Comparison of ENCODE assay signal across 9 mouse cellular contexts in the genomic region with DNA sequence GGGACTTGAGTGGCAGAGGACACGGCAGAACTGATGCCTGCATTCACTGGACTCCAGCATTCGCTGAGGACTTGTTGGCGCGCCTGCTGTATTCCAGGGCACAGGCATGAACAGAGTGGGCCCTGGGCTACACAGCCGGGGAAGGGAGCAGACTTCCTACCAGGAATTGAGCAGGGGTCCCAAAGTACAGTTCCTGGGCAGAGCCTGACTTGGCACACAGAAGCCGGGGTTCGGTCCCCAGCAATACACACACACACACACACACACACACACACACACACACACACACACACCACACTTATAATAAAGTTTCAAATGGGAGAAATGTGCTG. TPM values are rescaled to one million over a fixed set of nuclear protein-coding genes. Genes with fewer than 3 reads are reported as not detected.
DNase-seq lines count a peak whose midpoint lies in the region; ATAC-seq lines count a peak whose summit lies in the region.
"Had no signal": no experiment of that assay in that cellular context is flagged by ENCODE, and none has a peak within 500 bp of the region (broad histone marks: within the 10 kb centered on the region; RNA-seq: fewer than 3 reads in every experiment).

No protein-coding gene starts in this region.

- ATAC-seq in heart, embryonic 11.5 days (replicated peaks; ENCODE audit: insufficient number of reproducible peaks, low FRiP score, low TSS enrichment): no peak; the same call in 1 of the 2 replicates
- peak; percentile 38 for ATAC-seq in CD4-positive, CD25-positive, alpha-beta regulatory T cell, adult 4 months
- ATAC-seq in forebrain, embryonic 13.5 days: no peak
- ATAC-seq in liver, embryonic 13.5 days (ENCODE audit: low read depth): no peak

- no peaks in the 10 kb centered on the region for H3K36me3 ChIP-seq in heart, embryonic 11.5 days (ENCODE audit: control insufficient read depth, insufficient read depth, low read length)
- H3K36me3 ChIP-seq in forebrain, embryonic 13.5 days (ENCODE audit: poor library complexity, severe bottlenecking): no peaks in the 10 kb centered on the region
- no peaks in the 10 kb centered on the region for H3K36me3 ChIP-seq in liver, embryonic 13.5 days

- 7% methylated on average over 7 of the region's 7 CpGs for WGBS in heart, embryonic 11.5 days (ENCODE audit: insufficient replicate concordance)
- 6% methylated on average over 7 of the region's 7 CpGs for WGBS in forebrain, embryonic 13.5 days
- WGBS in liver, embryonic 13.5 days (ENCODE audit: insufficient replicate concordance): 8% methylated on average over 7 of the region's 7 CpGs

- peak overlapping the region; percentile 77 for H3K4me3 ChIP-seq in heart, embryonic 11.5 days (ENCODE audit: low read depth, low read length)
- peak overlapping the region; percentile 63 for H3K4me3 ChIP-seq in forebrain, embryonic 13.5 days
- peak overlapping the region; percentile 68 for H3K4me3 ChIP-seq in liver, embryonic 13.5 days (replicated peaks)

- peaks cover 4% of the 10 kb centered on the region; the same call in 1 of the 2 replicates for H3K4me1 ChIP-seq in heart, embryonic 11.5 days (ENCODE audit: control insufficient read depth, insufficient read depth, low read length)
- H3K4me1 ChIP-seq in forebrain, embryonic 13.5 days: peaks cover 17% of the 10 kb centered on the region
- H3K4me1 ChIP-seq in liver, embryonic 13.5 days (replicated peaks): peaks cover 57% of the 10 kb centered on the region

- no peaks in the 10 kb centered on the region for H3K9me3 ChIP-seq in heart, embryonic 11.5 days (replicated peaks; ENCODE audit: control insufficient read depth, low read length)
- H3K9me3 ChIP-seq in forebrain, embryonic 13.5 days (replicated peaks): no peaks in the 10 kb centered on the region
- H3K9me3 ChIP-seq in liver, embryonic 13.5 days (replicated peaks): no peaks in the 10 kb centered on the region

- no peak for DNase-seq in heart, postnatal 10 days
- no peak for DNase-seq in liver, embryonic 13.5 days
- DNase-seq in left cerebral cortex, postnatal 4 days: no peak
- DNase-seq in adrenal gland, postnatal 36 days: no peak
- no peak for DNase-seq in MN1 (ENCODE audit: low spot score)

- intact Hi-C loops in heart, postnatal 10 days (cut with DNase I): loop anchor here (2.0 kb wide), 1 partner anchor 31 kb away; no protein-coding TSS in a partner anchor
- intact Hi-C loops in left cerebral cortex, postnatal 4 days (cut with DNase I): no loop called here

- H3K27ac ChIP-seq in heart, embryonic 11.5 days (ENCODE audit: low read depth, low read length): peak overlapping the region; percentile 81
- peak overlapping the region; percentile 87 for H3K27ac ChIP-seq in forebrain, embryonic 13.5 days
- H3K27ac ChIP-seq in liver, embryonic 13.5 days: peak overlapping the region; percentile 82

- H3K4me2 ChIP-seq in heart, embryonic 11.5 days: peak overlapping the region; percentile 96
- peak overlapping the region; percentile 83 for H3K4me2 ChIP-seq in forebrain, embryonic 13.5 days
- peak overlapping the region; percentile 93 for H3K4me2 ChIP-seq in liver, embryonic 13.5 days

- no peaks in the 10 kb centered on the region for H3K27me3 ChIP-seq in heart, embryonic 11.5 days (ENCODE audit: control insufficient read depth, insufficient read depth, low read length)
- H3K27me3 ChIP-seq in forebrain, embryonic 13.5 days: no peaks in the 10 kb centered on the region
- no peaks in the 10 kb centered on the region for H3K27me3 ChIP-seq in liver, embryonic 13.5 days

- H3K9ac ChIP-seq in heart, embryonic 11.5 days (ENCODE audit: low read depth, low read length): peak overlapping the region; percentile 74
- peak overlapping the region; percentile 78 for H3K9ac ChIP-seq in forebrain, embryonic 13.5 days
- peak overlapping the region; percentile 79 for H3K9ac ChIP-seq in liver, embryonic 13.5 days

RNA-seq across cellular contexts. Expression of gene Crtc1, which starts 0.4 kb away (rescaled TPM):
- polyA plus RNA-seq in heart, embryonic 11.5 days (2014; fragmentation: Nextera tagmentation; extraction: Ambion mirVana): 11.6 and 13.5 TPM in 2 replicates
- total RNA-seq in heart, postnatal 10 days (2021): 10 to 100 TPM; 11.0 to 15.6 TPM
- 1 to 10 TPM; 7.6 to 9.3 TPM for polyA plus RNA-seq in CD4-positive, CD25-positive, alpha-beta regulatory T cell, adult 4 months (2017; shearing (Covaris generic))
- polyA plus RNA-seq in forebrain, embryonic 13.5 days (2015; fragmentation: Nextera tagmentation; extraction: Ambion mirVana): 23.4 and 28.2 TPM in 2 replicates
- 3.9 and 4.9 TPM in 2 replicates for polyA plus RNA-seq in liver, embryonic 13.5 days (2015; fragmentation: Nextera tagmentation; extraction: Ambion mirVana)
- 100 to 1,000 TPM; 109 TPM for total RNA-seq in left cerebral cortex, postnatal 4 days (2021)
- total RNA-seq in adrenal gland, postnatal 36 days (2021): 10 to 100 TPM; 21.8 to 25.7 TPM

RNA-seq across cellular contexts. Expression of gene Klhl26, which starts 37.0 kb away (rescaled TPM):
- 9.2 and 10.1 TPM in 2 replicates for polyA plus RNA-seq in heart, embryonic 11.5 days (2014; fragmentation: Nextera tagmentation; extraction: Ambion mirVana)
- total RNA-seq in heart, postnatal 10 days (2021): 1 to 10 TPM; 8.4 to 8.9 TPM
- polyA plus RNA-seq in CD4-positive, CD25-positive, alpha-beta regulatory T cell, adult 4 months (2017; shearing (Covaris generic)): 10 to 100 TPM in 1 of 2 experiments, 1 to 10 TPM in 1; 7.2 to 20.1 TPM
- polyA plus RNA-seq in forebrain, embryonic 13.5 days (2015; fragmentation: Nextera tagmentation; extraction: Ambion mirVana): 15.3 and 16.4 TPM in 2 replicates
- polyA plus RNA-seq in liver, embryonic 13.5 days (2015; fragmentation: Nextera tagmentation; extraction: Ambion mirVana): 6.7 and 7.0 TPM in 2 replicates
- total RNA-seq in left cerebral cortex, postnatal 4 days (2021): 10 to 100 TPM; 26.3 to 28.7 TPM
- 10 to 100 TPM; 23.6 to 24.4 TPM for total RNA-seq in adrenal gland, postnatal 36 days (2021)

RNA-seq across cellular contexts. Expression of gene Tmem59l, which starts 47.3 kb away (rescaled TPM):
- polyA plus RNA-seq in heart, embryonic 11.5 days (2014; fragmentation: Nextera tagmentation; extraction: Ambion mirVana): 0.44 and 0.86 TPM in 2 replicates
- not detected for total RNA-seq in heart, postnatal 10 days (2021)
- not detected for polyA plus RNA-seq in CD4-positive, CD25-positive, alpha-beta regulatory T cell, adult 4 months (2017; shearing (Covaris generic))
- 32.5 and 38.0 TPM in 2 replicates for polyA plus RNA-seq in forebrain, embryonic 13.5 days (2015; fragmentation: Nextera tagmentation; extraction: Ambion mirVana)
- polyA plus RNA-seq in liver, embryonic 13.5 days (2015; fragmentation: Nextera tagmentation; extraction: Ambion mirVana): 0.14 and 0.33 TPM in 2 replicates
- total RNA-seq in left cerebral cortex, postnatal 4 days (2021): 10 to 100 TPM; 65.7 to 80.3 TPM
- total RNA-seq in adrenal gland, postnatal 36 days (2021): 10 to 100 TPM in 1 of 2 experiments, 1 to 10 TPM in 1; 9.5 to 11.3 TPM
- total RNA-seq: common myeloid progenitor, adult 5-6 weeks had no signal

RNA-seq across cellular contexts. Expression of gene Crlf1, which starts 53.1 kb away (rescaled TPM):
- 0.80 and 3.8 TPM in 2 replicates for polyA plus RNA-seq in heart, embryonic 11.5 days (2014; fragmentation: Nextera tagmentation; extraction: Ambion mirVana)
- under 1 TPM; 0.38 to 0.72 TPM for total RNA-seq in heart, postnatal 10 days (2021)
- not detected for polyA plus RNA-seq in CD4-positive, CD25-positive, alpha-beta regulatory T cell, adult 4 months (2017; shearing (Covaris generic))
- polyA plus RNA-seq in forebrain, embryonic 13.5 days (2015; fragmentation: Nextera tagmentation; extraction: Ambion mirVana): 0.86 and 0.92 TPM in 2 replicates
- 3.2 and 3.6 TPM in 2 replicates for polyA plus RNA-seq in liver, embryonic 13.5 days (2015; fragmentation: Nextera tagmentation; extraction: Ambion mirVana)
- 10 to 100 TPM; 22.3 to 32.3 TPM for total RNA-seq in left cerebral cortex, postnatal 4 days (2021)
- under 1 TPM; 0.23 to 0.95 TPM for total RNA-seq in adrenal gland, postnatal 36 days (2021)
- total RNA-seq: common myeloid progenitor, adult 5-6 weeks had no signal

Comparison
In these comparisons a context has a peak if more than half of its experiments do, and no peak if none do; other contexts are left out.
1. RNA of gene Tmem59l, which starts 47.3 kb away (polyA plus RNA-seq): 32.5 to 38.0 TPM in forebrain, embryonic 13.5 days; 0.44 to 0.86 TPM in heart, embryonic 11.5 days, 0.14 to 0.33 TPM in liver, embryonic 13.5 days and not detected in CD4-positive, CD25-positive, alpha-beta regulatory T cell, adult 4 months; every median in the first group is over 10 times any median in the second.
2. Peak in every context shown above with its lines, with median percentiles within 50 percentile points of each other: H3K27ac ChIP-seq, H3K4me2 ChIP-seq, H3K4me3 ChIP-seq and H3K9ac ChIP-seq.